Mouse (Mus musculus): ENCODE data around the gene Tdpoz5. TPM values are rescaled to one million over a fixed set of nuclear protein-coding genes. Genes with fewer than 3 reads are reported as not detected.
"Not testable (repeated sequence)": the region's sequence is repeated elsewhere in the genome, so short reads cannot be mapped to it uniquely, and the experiment has no call there.

Tdpoz5 gene
- not detected in 2 replicates for polyA plus RNA-seq (2016; fragmentation: Nextera tagmentation; extraction: Ambion mirVana)

DNA sequence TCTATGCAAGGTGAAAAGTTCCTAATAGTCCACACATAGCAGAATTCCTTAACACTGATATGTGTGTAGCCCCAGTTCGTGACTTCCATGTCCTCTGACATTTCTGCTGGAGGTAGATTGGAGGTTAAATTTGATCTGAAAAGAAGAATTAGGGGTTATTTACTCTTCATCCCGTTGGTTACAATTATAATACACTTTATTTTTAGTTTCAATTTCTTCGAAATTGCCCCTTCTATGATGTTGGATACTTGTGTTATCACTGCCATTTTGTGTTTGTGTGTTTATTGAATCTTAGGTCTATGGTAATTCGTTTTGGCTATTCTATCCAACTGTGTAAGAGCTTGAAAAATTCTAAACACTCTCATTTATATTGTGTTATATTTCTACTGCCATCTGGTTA, at the start of gene Tdpoz5:
TSS of gene Tdpoz5 (minus strand) at position 101 of the 400 bp plus-strand sequence.
- H3K4me1 ChIP-seq; H3K4me3 ChIP-seq; H3K27ac ChIP-seq; H3K9me3 ChIP-seq; H3K27me3 ChIP-seq (ENCODE audit: poor library complexity, severe bottlenecking); H3K36me3 ChIP-seq (replicated peaks); DNase-seq (ENCODE audit: extremely low spot score, low spot score): not testable (repeated sequence)
- 90% methylated on average over 3 of the region's 4 CpGs for whole genome bisulfite sequencing

DNA sequence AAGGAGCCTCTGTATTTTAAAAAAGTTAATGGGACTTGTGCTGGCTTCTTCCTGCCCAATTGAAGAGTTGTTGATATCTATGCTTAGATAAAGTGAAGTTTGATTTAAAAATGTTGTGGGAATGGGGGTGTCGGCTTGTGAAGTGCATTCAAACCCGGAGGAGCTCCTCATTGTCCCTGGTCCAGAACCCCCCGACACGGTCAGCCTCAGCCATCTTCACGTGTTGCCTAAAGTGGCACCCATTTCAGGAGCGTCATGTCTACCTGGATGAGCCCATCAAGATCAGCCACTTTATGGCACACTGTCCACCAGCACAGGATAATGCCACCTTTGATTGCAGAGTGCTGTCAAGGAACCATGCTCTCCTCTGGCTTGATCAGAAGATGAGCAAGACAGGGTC, 7.8 kb upstream of the Tdpoz5 start:
- not testable (repeated sequence) for H3K27ac ChIP-seq; H3K36me3 ChIP-seq (replicated peaks); H3K4me1 ChIP-seq; DNase-seq (ENCODE audit: extremely low spot score, low spot score); H3K27me3 ChIP-seq (ENCODE audit: poor library complexity, severe bottlenecking); H3K4me3 ChIP-seq; H3K9me3 ChIP-seq
- 91% methylated on average over 6 of the region's 6 CpGs for WGBS

GRCm38 (mm10) chr3:93943443-93943842, 17.7 kb downstream of the Tdpoz5 start, which contains the start of gene Gm9117:
TSS of gene Gm9117 (minus strand) at chr3:93943543.
- not testable (repeated sequence) for H3K4me1 ChIP-seq; H3K9me3 ChIP-seq; H3K27ac ChIP-seq; DNase-seq (ENCODE audit: extremely low spot score, low spot score); H3K36me3 ChIP-seq (replicated peaks); H3K4me3 ChIP-seq; H3K27me3 ChIP-seq (ENCODE audit: poor library complexity, severe bottlenecking)
- WGBS, result 83% methylated on average over 4 of the region's 4 CpGs

GRCm38 (mm10) chr3:93938386-93938785, 22.7 kb downstream of the Tdpoz5 start:
- not testable (repeated sequence) for H3K27me3 ChIP-seq (ENCODE audit: poor library complexity, severe bottlenecking); H3K27ac ChIP-seq; DNase-seq (ENCODE audit: extremely low spot score, low spot score); H3K36me3 ChIP-seq (replicated peaks); H3K4me1 ChIP-seq; H3K4me3 ChIP-seq; H3K9me3 ChIP-seq
- 83% methylated on average over 1 of the region's 3 CpGs for WGBS

Other genes starting within 250 kb of the Tdpoz5 start
- not detected in 2 replicates for gene Gm5773, start 188.3 kb downstream of the Tdpoz5 start, polyA plus RNA-seq (2016; fragmentation: Nextera tagmentation; extraction: Ambion mirVana)
- not detected in 2 replicates for gene Tdpoz4, start 164.9 kb downstream of the Tdpoz5 start, polyA plus RNA-seq (2016; fragmentation: Nextera tagmentation; extraction: Ambion mirVana)
- not detected in 2 replicates for gene Tdpoz3, start 135.3 kb downstream of the Tdpoz5 start, polyA plus RNA-seq (2016; fragmentation: Nextera tagmentation; extraction: Ambion mirVana)
- not detected in 2 replicates for gene Gm9117, start 17.8 kb downstream of the Tdpoz5 start, polyA plus RNA-seq (2016; fragmentation: Nextera tagmentation; extraction: Ambion mirVana)
- gene Gm9125, start 93.6 kb upstream of the Tdpoz5 start, polyA plus RNA-seq (2016; fragmentation: Nextera tagmentation; extraction: Ambion mirVana), result not detected in 2 replicates
- gene Gm10697, start 111.3 kb upstream of the Tdpoz5 start, polyA plus RNA-seq (2016; fragmentation: Nextera tagmentation; extraction: Ambion mirVana), result not detected in 2 replicates
- gene Gm10696, start 216.9 kb upstream of the Tdpoz5 start, polyA plus RNA-seq (2016; fragmentation: Nextera tagmentation; extraction: Ambion mirVana), result not detected in 2 replicates
- not detected in 2 replicates for gene Gm5286, start 235.4 kb upstream of the Tdpoz5 start, polyA plus RNA-seq (2016; fragmentation: Nextera tagmentation; extraction: Ambion mirVana)

Measured in forebrain, embryonic 10.5 days (tissue).